Mouse (Mus musculus) thymus, adult 2 months (tissue): ENCODE measurements at regions not wholly inside any gene's neighbourhood (a gene's known extent, or its start where the extent isn't known, plus 50 kb on each side); places are given as distances from the start of the nearest gene placed in this dataset.

Source experiments
- CTCF ChIP-seq: fragments of 200-500 bp; IDR thresholded peaks from 2 replicates; pipeline ENCODE4 v1.5.1; 2012; ENCODE audit warnings: mild to moderate bottlenecking, control low read depth, low read length, moderate library complexity, borderline replicate concordance; ENCODE audit not compliant: control insufficient read depth, poor library complexity, insufficient read depth; ENCODE audit errors: extremely low read depth
- POLR2A ChIP-seq: fragments of 200-500 bp; IDR thresholded peaks from 2 replicates; pipeline ENCODE4 v1.6.1; 2012; ENCODE audit warnings: mild to moderate bottlenecking, low read length, control low read depth, moderate library complexity; ENCODE audit not compliant: control insufficient read depth, poor library complexity, insufficient read depth; ENCODE audit errors: extremely low read depth

DNA sequence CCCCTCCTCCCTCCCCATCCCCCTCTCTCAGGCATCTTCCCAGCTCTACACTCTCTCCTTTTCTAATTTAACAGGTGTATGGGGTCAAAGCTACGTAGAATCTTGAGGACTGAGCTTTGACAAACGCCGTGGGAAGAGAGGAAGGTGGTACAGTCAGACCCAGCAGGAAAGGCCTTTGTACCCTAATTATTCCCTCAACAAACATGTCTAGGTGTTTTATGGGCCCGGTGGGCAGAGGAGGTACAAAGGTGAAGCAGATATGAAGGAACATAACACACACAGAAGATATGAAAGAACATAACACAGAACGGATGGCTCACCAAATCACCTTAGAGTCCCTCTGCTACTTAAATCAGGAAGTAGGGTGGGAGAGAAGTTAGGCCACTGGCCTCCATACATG, 128.3 kb downstream of the Sox9 start:
- TF ChIP-seq POLR2A (no peak), CTCF (no peak)
